Mouse (Mus musculus) embryo, embryonic 9.5 days (tissue): Measurements from ENCODE around the gene Fnbp1l.

Experiments used
- DNase-seq: peaks from one replicate; pipeline ENCODE4 v3.0.0-alpha.2; 2017; ENCODE audit errors: extremely low spot score

The Fnbp1l gene

DNA sequence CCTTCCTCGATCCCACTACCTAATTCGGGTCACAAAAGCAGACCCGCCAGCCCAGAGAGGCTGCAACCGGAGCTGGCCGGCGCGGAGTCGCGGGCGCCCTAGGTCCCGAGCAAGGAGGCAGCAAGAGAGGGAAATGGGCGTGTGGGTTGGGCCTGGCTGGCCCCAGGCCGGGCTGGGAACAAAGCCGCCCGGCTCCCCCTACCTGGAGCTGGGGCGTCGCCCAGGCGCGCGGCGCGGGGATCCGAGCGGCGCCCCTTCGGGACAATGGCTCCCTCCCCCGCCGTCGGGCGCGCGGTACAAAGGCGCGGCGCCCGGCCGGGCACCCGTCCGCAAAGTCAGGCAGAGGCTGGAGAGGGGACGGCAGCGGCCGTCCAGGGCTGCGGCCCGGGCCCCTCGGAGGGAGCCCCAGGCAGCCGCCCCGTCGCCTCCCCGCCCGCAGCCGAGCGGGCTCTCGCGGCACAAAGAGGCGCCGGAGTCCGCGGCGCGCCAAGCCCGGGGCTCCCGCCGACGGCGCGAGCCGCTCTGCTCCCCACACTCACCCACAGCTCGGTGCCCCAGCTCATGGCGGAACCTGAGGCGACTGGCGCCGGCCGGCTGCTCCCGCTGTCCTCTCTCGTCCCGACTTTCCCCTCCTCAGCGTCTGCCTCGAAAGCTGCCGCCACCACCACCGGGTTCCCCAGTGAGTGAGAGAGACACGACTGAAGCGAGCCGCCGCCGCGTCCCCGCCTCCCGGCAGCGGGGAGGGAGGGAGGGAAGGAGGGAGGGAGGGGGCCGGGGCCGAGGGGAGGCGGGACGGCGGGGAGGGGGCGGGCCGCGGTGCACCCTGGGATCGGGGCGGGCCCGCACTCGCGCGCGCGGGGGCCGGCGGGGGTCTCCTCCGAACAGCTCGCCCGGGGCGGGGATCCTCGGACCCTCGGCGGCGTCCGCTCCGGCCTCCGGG is at the start of gene Fnbp1l:
Gene Fnbp1l, minus strand, starts transcription at position 725 of the 940 bp plus-strand sequence.
- DNase-seq: peak; percentile 91

DNA sequence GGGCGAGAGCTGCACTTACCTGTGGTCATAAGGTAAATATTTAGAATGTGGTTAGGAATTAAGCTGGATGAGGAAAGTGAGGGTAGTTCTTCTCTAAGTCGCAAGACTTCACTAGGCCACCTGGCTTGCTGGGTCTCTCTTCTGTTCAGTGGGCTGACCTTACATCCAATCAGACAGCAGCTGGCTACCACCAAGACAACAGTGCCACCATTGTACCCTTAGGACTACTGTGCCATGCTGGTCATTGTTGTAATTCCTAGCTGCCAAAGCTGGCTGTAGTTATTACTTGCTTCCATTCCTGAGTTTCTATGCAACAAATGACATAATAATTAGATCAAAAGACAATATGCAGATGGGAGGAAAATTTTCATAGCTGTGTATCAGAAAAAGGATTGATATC is 41.3 kb upstream of the Fnbp1l start:
- no peak for DNase-seq

GRCm38 (mm10) chr3:122659261-122659917 is 39.9 kb upstream of the Fnbp1l start:
- DNase-seq: no peak

GRCm38 (mm10) chr3:122647195-122647837 is 27.8 kb upstream of the Fnbp1l start:
- no peak for DNase-seq

GRCm38 (mm10) chr3:122640286-122640685 is 20.8 kb upstream of the Fnbp1l start:
- DNase-seq: no peak

DNA sequence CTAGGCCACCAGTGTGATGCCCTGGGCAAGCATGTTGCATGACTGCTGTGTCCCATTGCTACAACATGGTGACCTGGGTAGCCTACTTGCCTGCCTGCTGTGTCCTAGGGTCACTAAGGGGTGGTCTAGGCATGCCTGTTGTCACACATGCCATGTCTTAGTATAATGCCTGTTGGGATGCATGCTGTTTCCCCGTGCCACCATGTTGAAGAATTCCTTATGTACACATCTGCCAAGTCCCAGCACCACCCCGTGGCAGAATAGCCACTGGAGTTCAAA is 19.6 kb upstream of the Fnbp1l start:
- no peak for DNase-seq

DNA sequence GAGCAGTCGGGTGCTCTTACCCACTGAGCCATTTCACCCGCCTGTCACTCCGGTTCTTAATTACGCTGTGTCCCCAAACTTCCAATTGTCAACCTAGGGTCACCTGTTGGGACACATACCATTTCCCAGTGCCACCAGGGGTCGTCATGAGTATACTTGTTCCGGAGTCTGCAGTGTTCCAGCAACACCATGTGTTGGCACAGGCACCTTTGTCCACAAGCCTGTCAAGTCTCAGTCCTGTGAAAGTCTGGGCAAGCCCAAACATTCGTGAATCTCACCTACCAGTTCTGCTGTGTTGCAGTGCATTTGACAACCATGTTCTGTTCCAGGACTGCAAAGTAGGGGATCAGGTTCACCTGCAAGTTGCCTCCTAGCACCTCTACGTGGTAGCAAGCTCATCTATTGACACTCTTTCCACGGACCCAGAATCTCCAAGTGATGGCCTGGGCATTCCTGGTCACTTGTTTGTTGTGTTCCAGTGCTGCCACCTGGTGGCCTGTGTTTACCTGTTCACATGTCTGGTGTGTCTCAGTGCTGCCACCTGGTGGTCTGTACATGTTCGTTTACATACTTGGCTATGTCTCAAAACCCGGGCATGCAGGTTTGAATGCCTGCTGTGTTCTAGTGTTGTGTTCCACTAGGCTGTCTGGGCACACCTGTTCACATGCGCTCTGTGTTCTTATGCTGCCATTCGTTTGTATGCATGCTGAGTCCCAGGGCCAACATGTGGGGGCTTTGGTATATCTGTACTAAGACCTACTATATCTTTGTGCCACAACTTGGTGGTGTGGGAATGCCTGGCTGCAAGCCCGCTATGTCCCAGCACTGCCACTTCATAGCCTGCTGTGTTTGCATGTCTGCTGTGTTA is 19.0 kb upstream of the Fnbp1l start:
- peak; percentile 94 for DNase-seq

GRCm38 (mm10) chr3:122637280-122637679 is 17.8 kb upstream of the Fnbp1l start:
- DNase-seq: no peak

GRCm38 (mm10) chr3:122635246-122635645 is 15.7 kb upstream of the Fnbp1l start:
- DNase-seq: no peak

DNA sequence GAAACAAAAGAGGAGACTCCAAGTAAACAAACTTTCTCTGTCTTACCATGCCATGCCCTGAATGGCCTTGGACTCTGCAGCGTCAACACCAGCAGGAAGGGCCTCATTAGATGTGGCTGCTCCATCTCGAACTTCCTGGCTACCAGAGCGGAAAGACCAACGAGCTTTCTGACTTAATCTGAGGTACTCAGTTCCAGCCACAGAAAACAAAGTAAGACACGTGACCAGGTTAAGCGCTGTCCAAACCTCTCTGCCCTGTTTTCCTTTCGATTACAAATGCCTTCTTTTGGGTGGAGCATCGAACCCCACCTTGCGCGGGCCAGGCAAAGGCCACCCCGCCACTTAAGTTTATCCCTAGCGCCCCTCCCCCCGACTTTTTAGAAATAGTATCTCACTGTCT is 10.1 kb upstream of the Fnbp1l start:
- peak; percentile 40 for DNase-seq

DNA sequence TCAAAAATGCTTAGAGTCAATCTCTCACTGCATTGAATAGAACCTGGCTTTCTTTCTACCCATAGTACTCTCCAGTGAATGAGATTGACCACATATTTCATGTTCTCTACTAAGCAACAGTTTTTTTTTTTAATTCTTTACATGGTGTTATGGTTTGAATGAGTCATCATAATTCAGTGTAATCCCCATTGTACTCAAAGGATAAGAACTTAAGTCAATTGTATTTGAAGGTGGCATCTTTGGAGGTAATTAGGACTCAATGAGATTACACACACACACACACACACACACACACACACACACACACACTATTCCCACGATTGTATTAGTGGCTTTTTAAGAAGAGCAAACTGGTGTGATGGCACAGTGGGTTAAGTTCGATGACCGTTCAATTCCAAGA is 9.4 kb upstream of the Fnbp1l start:
- no peak for DNase-seq

DNA sequence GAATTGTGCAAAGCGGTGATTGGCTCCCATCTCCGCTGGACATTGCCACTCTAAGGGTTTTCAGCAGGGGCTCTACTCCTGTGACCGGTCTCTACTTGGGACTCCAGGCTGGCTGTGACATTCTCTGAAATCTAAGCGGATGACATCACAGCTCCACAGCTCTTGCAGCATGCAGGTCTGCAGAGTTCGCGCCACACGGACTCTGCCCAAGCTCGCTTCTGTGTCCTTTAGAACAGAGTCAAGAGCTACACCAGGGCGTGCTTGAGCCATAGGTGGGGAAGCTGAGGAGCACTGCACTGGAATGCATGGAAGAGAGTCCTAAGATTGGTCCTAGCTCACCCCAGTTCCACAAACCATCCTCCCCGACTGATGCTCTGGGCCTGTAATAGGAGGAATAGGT is 9.0 kb upstream of the Fnbp1l start:
- no peak for DNase-seq

- DNase-seq: no peak
These were observed 8.3 kb upstream of the Fnbp1l start for GRCm38 (mm10) chr3:122627846-122628245.

DNA sequence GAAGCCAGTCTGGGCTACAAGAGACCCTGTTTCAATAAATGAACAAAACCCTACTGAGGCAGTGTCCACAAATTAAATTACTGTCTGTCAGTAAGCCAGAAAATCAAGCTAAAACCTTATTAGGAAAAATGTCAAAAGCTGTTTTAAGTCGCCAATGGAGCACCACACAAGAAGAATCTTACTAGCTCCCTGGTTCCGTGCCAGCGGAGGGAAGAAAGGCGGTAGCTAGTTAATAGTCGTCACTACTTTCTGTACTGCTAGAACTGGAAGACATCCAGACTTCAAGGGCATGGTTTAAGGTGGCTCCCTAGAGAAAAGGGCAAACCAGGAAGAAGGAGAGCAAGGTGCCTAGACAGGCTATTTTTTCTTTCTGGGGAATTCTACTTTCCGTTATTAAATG is 5.1 kb upstream of the Fnbp1l start:
- DNase-seq: no peak

DNA sequence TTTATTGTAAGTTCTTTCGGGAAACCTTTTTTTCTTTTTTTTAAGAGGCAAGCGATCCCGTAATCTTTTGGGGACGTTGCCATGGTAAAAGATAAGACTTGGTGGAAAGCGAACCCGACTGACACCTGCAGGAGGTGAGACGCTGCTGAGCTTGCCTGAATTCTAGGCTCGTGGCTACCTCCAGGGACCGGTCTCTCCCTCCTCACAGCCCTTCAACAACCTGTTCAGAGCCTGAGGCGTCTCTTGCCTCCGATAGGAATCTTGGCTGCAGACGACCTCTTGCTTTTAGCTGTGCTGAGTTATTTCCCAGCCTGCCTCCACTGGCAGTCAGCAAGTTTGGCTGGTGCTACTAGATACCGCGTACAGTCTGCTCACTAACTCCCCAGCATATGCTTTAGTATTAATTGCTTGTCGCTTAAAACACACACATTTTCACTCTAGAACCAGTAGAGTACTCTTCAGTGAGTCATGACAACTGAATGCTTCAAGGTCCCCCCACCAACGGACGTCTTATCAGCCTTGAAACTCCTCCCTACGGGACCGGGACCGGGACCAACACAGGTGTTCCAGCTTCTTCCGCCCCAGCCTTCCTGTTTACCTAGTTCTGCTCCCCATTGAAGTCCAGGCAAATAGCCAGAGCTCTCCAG is 893 bp upstream of the Fnbp1l start:
- peak; percentile 61 for DNase-seq

DNA sequence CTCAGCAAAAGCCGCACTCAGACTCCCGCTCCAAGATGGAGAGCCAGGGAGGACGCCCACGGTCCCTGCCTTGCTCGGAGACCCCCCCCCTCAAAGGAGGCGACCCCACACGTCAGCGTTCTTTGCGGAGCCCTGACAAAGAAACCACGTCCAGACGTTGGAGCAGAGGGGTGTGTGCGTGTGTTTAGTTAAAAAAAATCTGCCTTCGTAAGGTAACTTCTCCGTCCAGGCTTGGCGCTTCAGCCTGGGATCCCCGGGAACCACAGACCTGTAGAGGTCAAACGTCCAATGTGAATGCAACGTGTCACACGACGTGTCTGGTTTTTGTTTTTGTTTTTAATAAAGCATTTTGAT is 393 bp upstream of the Fnbp1l start:
- no peak for DNase-seq

DNA sequence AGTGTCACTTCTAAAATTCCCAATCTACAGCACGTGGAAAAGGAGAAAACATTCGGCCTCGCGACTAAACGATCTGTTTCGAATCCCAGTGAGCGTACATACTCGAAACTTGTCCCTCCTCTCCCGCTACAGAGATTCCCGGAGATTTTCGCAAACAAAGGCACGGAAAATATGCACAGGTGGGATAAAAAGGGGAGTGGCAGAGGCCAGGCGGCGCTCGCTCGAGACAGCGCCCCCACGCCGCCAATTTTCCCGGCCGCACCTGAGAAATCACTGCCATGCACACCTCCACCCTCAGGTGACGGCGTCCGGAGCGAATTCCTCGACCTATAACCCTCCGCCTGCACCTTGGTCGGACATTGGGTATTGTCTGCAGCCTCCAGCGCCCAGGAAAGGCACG is 1.1 kb downstream of the Fnbp1l start:
- peak; percentile 58 for DNase-seq

DNA sequence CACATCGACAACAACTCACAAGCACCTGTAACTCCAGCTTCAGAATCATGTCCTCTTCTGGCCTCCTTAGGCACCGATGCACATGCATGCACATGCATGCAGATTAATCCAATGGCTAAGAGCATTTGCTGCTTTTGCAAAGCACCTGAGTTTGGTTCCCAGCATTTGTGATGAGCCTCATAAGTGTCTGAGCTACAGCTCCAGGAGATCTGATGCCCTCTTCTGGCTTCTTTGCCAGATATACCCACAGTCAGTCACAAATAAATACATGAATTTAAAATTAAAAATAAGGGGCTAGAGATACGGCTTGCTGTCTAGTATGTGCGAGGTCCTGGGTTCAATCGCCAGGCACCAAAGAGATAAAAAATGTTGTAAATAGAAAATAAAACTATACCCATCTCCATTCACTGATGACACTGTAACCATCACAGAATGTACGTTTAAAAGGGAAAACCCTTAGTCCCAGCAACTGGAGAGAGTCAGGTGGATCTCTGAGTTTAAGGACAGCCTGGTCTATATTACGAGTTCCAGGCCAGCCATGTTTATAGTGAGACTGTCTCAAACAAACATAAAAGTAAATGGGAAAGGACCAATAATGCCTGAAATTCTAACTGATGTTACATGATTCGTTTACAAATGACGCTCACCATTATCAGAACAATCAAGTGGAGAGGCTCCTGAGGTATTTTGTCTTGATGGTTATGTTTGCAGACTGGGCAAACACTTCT is 1.7 kb downstream of the Fnbp1l start:
- DNase-seq: no peak

DNA sequence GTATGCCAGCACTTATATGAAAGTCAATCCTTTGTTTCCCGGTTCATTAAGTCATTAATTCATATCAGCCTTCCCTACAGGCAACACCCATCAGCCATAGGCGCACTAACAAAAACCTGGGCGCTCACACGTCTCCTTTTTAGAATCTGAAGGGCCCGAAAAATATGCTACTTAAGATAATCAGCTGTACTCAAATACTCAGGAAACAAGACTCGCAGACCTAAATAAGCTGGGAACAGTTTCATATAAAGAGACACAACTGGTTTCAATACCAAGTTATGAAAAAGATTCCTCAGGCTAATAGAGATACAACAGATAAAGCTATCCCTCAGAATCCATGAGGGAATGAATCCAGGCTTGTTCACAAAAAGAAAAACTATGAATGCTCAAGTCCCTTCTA is 7.0 kb downstream of the Fnbp1l start:
- no peak for DNase-seq

DNA sequence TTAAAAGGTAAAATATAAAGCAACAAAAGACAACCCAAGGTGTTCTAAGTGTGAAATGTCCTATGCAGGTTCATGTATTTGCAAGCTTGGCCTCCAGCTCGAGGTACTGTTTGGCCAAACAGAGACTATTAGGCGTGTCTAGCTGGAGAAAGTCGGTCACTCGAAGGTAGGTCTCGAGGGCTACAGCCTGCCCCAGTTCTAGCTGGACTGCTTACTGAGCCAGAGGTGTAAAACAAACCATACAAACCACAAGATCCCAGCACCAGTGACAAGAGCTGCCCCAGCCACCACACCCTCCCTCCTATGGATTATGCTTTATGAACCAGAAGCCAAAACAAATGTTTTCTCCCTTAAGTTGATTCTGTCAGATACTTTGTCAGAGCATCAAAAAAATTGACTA is 7.8 kb downstream of the Fnbp1l start:
- no peak for DNase-seq
